Mouse (Mus musculus): ENCODE measurements around the gene Cacng2.

- TF ChIP-seq CTCF (IDR thresholded peaks at IDR 0.05; ENCODE audit: extremely low read depth, insufficient read depth, low read length): no peak
- TF ChIP-seq POLR2A (IDR thresholded peaks at IDR 0.05; ENCODE audit: extremely low read depth, insufficient read depth, low read length): no peak
Observed at GRCm38 (mm10) chr15:78096004-78096403, 23.8 kb downstream of the Cacng2 start.
